Mouse (Mus musculus): Measurements from ENCODE around the gene Cit.

- TF ChIP-seq CTCF (IDR thresholded peaks at IDR 0.05; ENCODE audit: low read depth) (no peak), EP300 (optimal IDR thresholded peaks at IDR 0.05) (no peak)
Observed at GRCm38 (mm10) chr5:115868540-115868939, 23.5 kb downstream of the Cit start.
